Mouse (Mus musculus): ENCODE measurements at regions not wholly inside any gene's neighbourhood (a gene's known extent, or its start where the extent isn't known, plus 50 kb on each side); places are given as distances from the start of the nearest gene placed in this dataset.

- TF ChIP-seq POLR2A (IDR thresholded peaks at IDR 0.05; ENCODE audit: borderline replicate concordance, insufficient read depth, low read length) = no peak
- no peak for TF ChIP-seq CTCF (IDR thresholded peaks at IDR 0.05; ENCODE audit: borderline replicate concordance, insufficient read depth, low read depth, low read length)
- Histone ChIP-seq H3K4me1 (ENCODE audit: control insufficient read depth, insufficient read depth, low read length) (no peaks in the 10 kb centered on the region), H3K27ac (ENCODE audit: insufficient read depth, low read length) (no peak overlapping the region), H3K27me3 (ENCODE audit: control insufficient read depth, insufficient read depth, low read length) (no peaks in the 10 kb centered on the region), H3K4me3 (replicated peaks; ENCODE audit: insufficient read depth, low read depth, low read length) (no peak overlapping the region)
- 21% methylated on average over 2 of the region's 2 CpGs for WGBS
- peak in 1 of 2 experiments; percentile 7 for DNase-seq
These were observed 1292.2 kb upstream of the G6pd2 start for GRCm38 (mm10) chr5:60516416-60516815.
